Mouse (Mus musculus) cerebellum, adult 2 months (tissue): Measurements from ENCODE around the gene Sowahb. TPM values are rescaled to one million over a fixed set of nuclear protein-coding genes. Genes with fewer than 3 reads are reported as not detected.
A peak's percentile ranks its signal among the peaks of the same experiment; 100 is the strongest.

Experiments
- DNase-seq, 2 experiments: peaks; one replicate each; pipeline ENCODE4 v3.0.0; 2021
- H3K27ac ChIP-seq: fragments of 200-500 bp; 2 replicates; pipeline ENCODE4 v1.5.1; 2012; ENCODE audit warnings: low read length, control low read depth, inconsistent platforms; ENCODE audit not compliant: insufficient read depth
- H3K27me3 ChIP-seq: fragments of 200-500 bp; 2 replicates; pipeline ENCODE4 v1.6.1; 2012; ENCODE audit warnings: inconsistent platforms, mild to moderate bottlenecking, low read length, moderate library complexity; ENCODE audit not compliant: control insufficient read depth, insufficient read depth
- H3K4me1 ChIP-seq: fragments of 200-500 bp; 2 replicates; pipeline ENCODE4 v1.6.1; 2011; ENCODE audit warnings: low read length; ENCODE audit not compliant: control insufficient read depth, insufficient read depth
- H3K4me3 ChIP-seq: fragments of 200-500 bp; replicated peaks from 2 replicates; pipeline ENCODE3; 2011; ENCODE audit warnings: mild to moderate bottlenecking, low read depth, low read length, control low read depth; ENCODE audit not compliant: insufficient read depth
- CTCF ChIP-seq: fragments of 200-500 bp; IDR thresholded peaks from 2 replicates; pipeline ENCODE4 v1.5.1; 2011; ENCODE audit warnings: low read depth, mild to moderate bottlenecking, control low read depth, low read length, moderate library complexity, borderline replicate concordance; ENCODE audit not compliant: insufficient read depth
- POLR2A ChIP-seq: fragments of 200-500 bp; IDR thresholded peaks from 2 replicates; pipeline ENCODE4 v1.6.1; 2011; ENCODE audit warnings: low read length, control low read depth, borderline replicate concordance; ENCODE audit not compliant: insufficient read depth
- WGBS: fragments of 180-500 bp; shearing (Covaris S2); methylation state at CpG from one replicate; pipeline ENCODE4 v1.1.7; 2018; 5-methylcytosine and 5-hydroxymethylcytosine counted together
- polyA plus RNA-seq: library from polyadenylated mRNA; depleted of rRNA; stranded (reverse); fragments of >200 nt; gene quantifications from 2 replicates; pipeline ENCODE4 v1.2.3, GENCODE M21; 2012

Sowahb gene
- polyA plus RNA-seq, 1 experiment: 17.0 TPM

GRCm38 (mm10) chr5:93040095-93040494 lies 4.7 kb downstream of the Sowahb start:
- WGBS: 38% methylated on average over 5 of the region's 5 CpGs
- TF ChIP-seq CTCF (no peak), POLR2A (no peak)
- H3K27me3 ChIP-seq: no peaks in the 10 kb centered on the region
- peak in 1 of 2 experiments; percentile 23 for DNase-seq
- no peak overlapping the region for H3K4me3 ChIP-seq
- H3K27ac ChIP-seq: no peak overlapping the region
- peaks cover 9% of the 10 kb centered on the region; the same call in 1 of the 2 replicates for H3K4me1 ChIP-seq

- Histone ChIP-seq H3K27me3 (no peaks in the 10 kb centered on the region), H3K27ac (no peak overlapping the region), H3K4me3 (no peak overlapping the region), H3K4me1 (peaks cover 6% of the 10 kb centered on the region; the same call in 1 of the 2 replicates)
- no peak for TF ChIP-seq POLR2A
- TF ChIP-seq CTCF: no peak
- DNase-seq: no peak
- 86% methylated on average over 7 of the region's 7 CpGs for WGBS
Measured at GRCm38 (mm10) chr5:93036254-93036653, 8.6 kb downstream of the Sowahb start.

- DNase-seq: no peak
- Histone ChIP-seq H3K27ac (no peak overlapping the region), H3K27me3 (no peaks in the 10 kb centered on the region), H3K4me3 (no peak overlapping the region), H3K4me1 (peaks cover 5% of the 10 kb centered on the region; the same call in 1 of the 2 replicates)
- 82% methylated on average over 1 of the region's 1 CpGs for WGBS
- no peak for TF ChIP-seq CTCF
- TF ChIP-seq POLR2A: no peak
Measured at GRCm38 (mm10) chr5:93035285-93035684, 9.5 kb downstream of the Sowahb start.

GRCm38 (mm10) chr5:93033087-93033870 lies 11.5 kb downstream of the Sowahb start:
- no peak overlapping the region for H3K27ac ChIP-seq
- TF ChIP-seq POLR2A (no peak), CTCF (no peak)
- DNase-seq: no peak
- no peaks in the 10 kb centered on the region for H3K27me3 ChIP-seq
- no peak overlapping the region for H3K4me3 ChIP-seq
- 51% methylated on average over 5 of the region's 5 CpGs for WGBS
- H3K4me1 ChIP-seq: no peaks in the 10 kb centered on the region; the same call in 1 of the 2 replicates

- no peak for DNase-seq
- no peaks in the 10 kb centered on the region for H3K27me3 ChIP-seq
- no peak overlapping the region for H3K4me3 ChIP-seq
- no peak overlapping the region for H3K27ac ChIP-seq
- TF ChIP-seq POLR2A: no peak
- TF ChIP-seq CTCF: no peak
- WGBS: 91% methylated on average over 4 of the region's 4 CpGs
- H3K4me1 ChIP-seq: no peaks in the 10 kb centered on the region; the same call in 1 of the 2 replicates
Measured at GRCm38 (mm10) chr5:93032621-93033020, 12.2 kb downstream of the Sowahb start.

- DNase-seq: no peak
- TF ChIP-seq POLR2A (no peak), CTCF (no peak)
- Histone ChIP-seq H3K27ac (no peak overlapping the region), H3K4me1 (no peaks in the 10 kb centered on the region; the same call in 1 of the 2 replicates), H3K4me3 (no peak overlapping the region), H3K27me3 (no peaks in the 10 kb centered on the region)
- 46% methylated on average over 3 of the region's 3 CpGs for WGBS
Measured at GRCm38 (mm10) chr5:93030869-93031268, 14.0 kb downstream of the Sowahb start.

- Histone ChIP-seq H3K4me1 (no peaks in the 10 kb centered on the region; the same call in 1 of the 2 replicates), H3K4me3 (no peak overlapping the region), H3K27me3 (no peaks in the 10 kb centered on the region), H3K27ac (no peak overlapping the region)
- TF ChIP-seq POLR2A (no peak), CTCF (no peak)
- 85% methylated on average over 5 of the region's 5 CpGs for WGBS
- no peak for DNase-seq
Measured at GRCm38 (mm10) chr5:93030411-93030810, 14.4 kb downstream of the Sowahb start.

GRCm38 (mm10) chr5:93027120-93027675 lies 17.6 kb downstream of the Sowahb start:
- Histone ChIP-seq H3K27me3 (no peaks in the 10 kb centered on the region), H3K27ac (no peak overlapping the region), H3K4me3 (no peak overlapping the region), H3K4me1 (no peaks in the 10 kb centered on the region; the same call in 1 of the 2 replicates)
- DNase-seq: no peak
- TF ChIP-seq CTCF (no peak), POLR2A (no peak)
- WGBS: 50% methylated on average over 9 of the region's 9 CpGs
